Mouse (Mus musculus) hindbrain, embryonic 16.5 days (tissue): ENCODE results near the gene Pyroxd1. TPM values are rescaled to one million over a fixed set of nuclear protein-coding genes. Genes with fewer than 3 reads are reported as not detected.
A peak's percentile ranks its signal among the peaks of the same experiment; 100 is the strongest.
"Not testable (repeated sequence)": the region's sequence is repeated elsewhere in the genome, so short reads cannot be mapped to it uniquely, and the experiment has no call there.

Experiments
- ATAC-seq: fragments of 200-750 bp; cut with Nextera tagmentation; 2 replicates; pipeline ENCODE4 v1.8.0; 2017; ENCODE audit warnings: moderate TSS enrichment, moderate library complexity
- H3K27ac ChIP-seq: fragments of 300-500 bp; sonication (generic); 2 replicates; pipeline ENCODE4 v1.5.1; 2014; ENCODE audit warnings: low read depth, mild to moderate bottlenecking, control low read depth, low read length, moderate library complexity
- H3K27me3 ChIP-seq: fragments of 300-500 bp; sonication (generic); replicated peaks from 2 replicates; pipeline ENCODE4 v1.6.1; 2014; ENCODE audit warnings: low read length; ENCODE audit not compliant: control insufficient read depth, insufficient read depth
- H3K36me3 ChIP-seq: fragments of 300-500 bp; sonication (generic); 2 replicates; pipeline ENCODE4 v1.6.1; 2014; ENCODE audit warnings: mild to moderate bottlenecking, low read length, moderate library complexity, mixed read lengths; ENCODE audit not compliant: control insufficient read depth, insufficient read depth
- H3K4me1 ChIP-seq: fragments of 300-500 bp; sonication (generic); 2 replicates; pipeline ENCODE4 v1.6.1; 2014; ENCODE audit warnings: low read depth, low read length; ENCODE audit not compliant: control insufficient read depth, insufficient read depth
- H3K4me2 ChIP-seq: fragments of 300-500 bp; sonication (generic); 2 replicates; pipeline ENCODE4 v1.6.1; 2014; ENCODE audit warnings: mild to moderate bottlenecking, low read length, control low read depth, moderate library complexity
- H3K4me3 ChIP-seq: fragments of 300-500 bp; sonication (generic); 2 replicates; pipeline ENCODE4 v1.5.1; 2014; ENCODE audit warnings: mild to moderate bottlenecking, low read length, control low read depth, moderate library complexity
- H3K9ac ChIP-seq: fragments of 300-500 bp; sonication (generic); 2 replicates; pipeline ENCODE4 v1.6.1; 2014; ENCODE audit warnings: low read depth, mild to moderate bottlenecking, control low read depth, low read length, moderate library complexity
- H3K9me3 ChIP-seq: fragments of 300-500 bp; sonication (generic); 2 replicates; pipeline ENCODE4 v1.6.1; 2014; ENCODE audit warnings: mild to moderate bottlenecking, low read length, moderate library complexity; ENCODE audit not compliant: control insufficient read depth
- WGBS: fragments of 180-500 bp; shearing (Covaris S2); extraction: QIAGEN DNeasy Blood & Tissue Kit; methylation state at CpG from one replicate; pipeline ENCODE4 v1.1.7; 2014; 5-methylcytosine and 5-hydroxymethylcytosine counted together
- polyA plus RNA-seq: library from polyadenylated mRNA; unstranded; fragments of >200 nt; fragmentation: Nextera tagmentation; extraction: Ambion mirVana; gene quantifications from 2 replicates; pipeline ENCODE4 v1.2.1, GENCODE M21; 2015

The Pyroxd1 gene
- polyA plus RNA-seq, 1 experiment from 2014 or later, result 18.3 TPM

DNA sequence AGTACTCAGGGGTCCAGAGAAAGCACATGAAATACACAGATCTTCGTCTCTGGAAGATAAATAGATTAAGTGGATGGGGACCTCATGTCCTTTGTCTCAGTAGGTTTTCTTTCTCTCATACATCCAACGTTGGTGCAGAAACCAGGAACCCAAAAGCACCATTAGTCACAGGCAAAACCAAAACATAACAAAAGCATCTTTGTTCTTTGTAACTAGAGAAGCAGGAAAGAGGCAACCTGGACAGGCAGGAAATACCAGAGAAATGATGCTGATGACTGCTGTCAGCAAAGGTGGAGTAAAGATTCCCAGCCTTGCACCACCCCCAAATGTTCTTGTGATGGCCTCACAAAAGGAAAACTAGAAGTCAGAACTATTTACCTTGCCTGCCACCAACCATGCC, 5.9 kb upstream of the Pyroxd1 start:
- H3K4me1 ChIP-seq, result no peaks in the 10 kb centered on the region
- H3K9me3 ChIP-seq, result no peaks in the 10 kb centered on the region
- H3K27ac ChIP-seq, result no peak overlapping the region
- no peak overlapping the region for H3K4me2 ChIP-seq
- no peak overlapping the region for H3K9ac ChIP-seq
- WGBS, result 49% methylated on average over 2 of the region's 2 CpGs
- H3K4me3 ChIP-seq, result no peak overlapping the region
- no peaks in the 10 kb centered on the region for H3K36me3 ChIP-seq
- no peaks in the 10 kb centered on the region for H3K27me3 ChIP-seq
- ATAC-seq, result no peak

DNA sequence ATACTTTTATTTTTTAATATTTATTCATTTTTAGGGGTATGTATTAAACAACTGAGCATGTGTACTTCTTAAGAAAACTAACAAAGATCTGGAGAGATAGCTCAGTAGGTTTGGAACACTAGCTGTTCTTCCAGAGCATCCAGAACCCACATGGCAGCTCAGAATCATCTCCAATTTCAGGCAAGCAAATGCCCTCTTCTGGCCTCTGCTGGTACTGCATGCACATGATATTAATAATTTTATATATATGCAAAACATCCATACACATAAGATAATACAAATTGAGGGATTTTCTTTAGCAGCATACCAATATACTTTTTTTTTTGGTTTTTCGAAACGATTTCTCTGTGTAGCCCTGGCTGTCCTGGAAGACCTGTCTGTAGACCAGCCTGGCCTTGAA, 1.9 kb upstream of the Pyroxd1 start:
- Histone ChIP-seq H3K4me3 (no peak overlapping the region), H3K9ac (no peak overlapping the region), H3K4me1 (peaks cover 6% of the 10 kb centered on the region), H3K27ac (no peak overlapping the region), H3K4me2 (no peak overlapping the region), H3K36me3 (0 out of 2 replicates have a peak, but pooled peaks cover under 1% of the 10 kb centered on the region), H3K9me3 (no peaks in the 10 kb centered on the region), H3K27me3 (no peaks in the 10 kb centered on the region)
- no peak for ATAC-seq
- WGBS, result 75% methylated on average over 2 of the region's 2 CpGs

DNA sequence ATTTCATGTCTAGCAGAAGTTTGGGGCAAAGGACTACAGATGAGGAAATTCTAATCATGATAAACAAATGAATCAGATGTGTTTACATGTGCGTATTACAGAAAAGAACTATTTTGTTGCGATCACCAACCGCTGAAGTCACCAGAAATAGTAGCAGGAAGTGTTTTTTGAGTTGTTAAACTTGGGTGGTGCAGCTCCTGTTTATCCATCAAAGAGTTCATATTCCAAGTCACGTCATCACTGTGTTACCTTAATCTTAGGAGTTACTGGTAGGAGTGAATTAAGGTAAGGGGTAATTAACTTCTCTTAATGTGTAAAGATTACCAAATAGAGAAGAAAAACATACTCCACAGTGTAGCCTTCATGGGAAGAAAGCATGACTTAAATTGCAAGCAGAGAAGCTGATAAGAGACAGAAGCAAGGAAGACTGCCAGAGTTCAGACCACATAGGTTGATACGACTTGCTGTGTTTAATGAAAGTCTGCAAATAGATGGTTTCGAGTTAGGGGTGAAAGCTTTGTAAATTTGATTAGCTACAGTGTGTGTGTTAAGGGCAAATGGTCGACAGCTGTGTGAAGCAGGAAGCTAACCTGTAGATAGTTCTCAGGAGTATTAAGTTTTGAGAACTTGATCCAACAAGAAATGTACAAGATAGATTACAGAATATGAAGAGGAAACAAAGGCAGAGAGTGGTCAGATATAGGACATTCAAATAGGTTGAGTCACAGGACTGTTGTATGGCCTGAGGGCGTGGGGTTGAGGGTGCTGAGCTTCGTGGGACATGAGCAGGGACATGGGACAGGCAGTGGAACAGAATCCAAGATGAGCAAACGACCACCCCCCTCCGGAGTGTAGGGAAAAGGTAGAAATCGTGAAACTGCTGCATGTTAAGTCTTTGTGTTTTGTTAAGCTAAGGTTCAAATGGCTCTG, 992 bp downstream of the Pyroxd1 start:
- no peak overlapping the region; the same call in 1 of the 2 replicates for H3K27ac ChIP-seq
- H3K36me3 ChIP-seq, result peaks cover 15% of the 10 kb centered on the region; the same call in 1 of the 2 replicates
- WGBS, result 60% methylated on average over 12 of the region's 12 CpGs
- H3K9ac ChIP-seq, result peak overlapping the region; percentile 83; the same call in 1 of the 2 replicates
- no peaks in the 10 kb centered on the region for H3K9me3 ChIP-seq
- ATAC-seq, result no peak
- peak overlapping the region; percentile 59 for H3K4me2 ChIP-seq
- H3K4me1 ChIP-seq, result peaks cover 6% of the 10 kb centered on the region
- peak overlapping the region; percentile 84 for H3K4me3 ChIP-seq
- no peaks in the 10 kb centered on the region for H3K27me3 ChIP-seq

DNA sequence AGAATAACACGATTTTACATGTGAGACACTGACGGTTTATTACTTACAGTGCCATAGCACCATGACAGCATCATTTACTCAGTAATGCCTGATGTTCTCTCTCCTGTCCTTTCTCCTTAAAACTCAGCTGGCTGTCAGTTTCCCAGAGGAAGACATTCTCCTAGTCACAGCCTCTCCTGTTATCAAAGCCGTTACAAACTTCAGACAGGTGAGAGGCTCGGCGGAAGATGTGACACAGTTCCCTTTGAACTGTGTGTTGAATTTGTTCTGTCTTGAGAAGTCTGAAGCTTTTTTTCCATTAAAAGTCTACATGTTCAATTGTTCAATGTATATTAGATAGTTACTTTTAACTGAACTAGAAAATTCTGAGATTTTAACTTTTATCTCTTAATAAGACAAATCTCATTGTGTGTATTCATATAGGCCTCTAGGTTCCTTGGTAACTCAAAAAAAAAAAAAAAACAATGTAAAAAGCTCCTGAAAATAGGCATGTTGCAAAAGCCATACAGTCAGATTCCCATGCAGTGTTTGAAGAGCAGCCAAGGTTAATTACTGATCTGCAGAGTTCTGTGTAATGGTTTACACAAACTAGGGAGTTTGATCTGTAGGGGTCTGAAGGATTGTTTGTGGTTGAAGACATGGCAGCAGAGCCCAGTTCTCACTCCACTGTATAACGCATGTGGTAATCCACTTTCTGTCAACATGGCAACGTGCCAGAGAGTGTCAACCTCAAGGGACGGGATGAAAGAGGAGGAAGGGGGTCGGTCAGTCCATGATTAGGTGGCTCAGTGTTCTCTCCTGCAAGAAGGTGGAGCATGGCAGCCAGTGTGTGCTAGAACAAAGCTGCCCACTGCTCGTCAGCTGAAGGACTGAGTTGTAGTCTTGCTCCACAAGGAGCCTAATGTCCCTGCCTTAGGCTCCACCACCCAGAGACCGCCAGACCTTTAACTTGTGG, 2.3 kb downstream of the Pyroxd1 start:
- ATAC-seq, result no peak
- Histone ChIP-seq H3K4me1 (peaks cover 6% of the 10 kb centered on the region), H3K27ac (no peak overlapping the region), H3K4me2 (no peak overlapping the region), H3K36me3 (peaks cover 18% of the 10 kb centered on the region), H3K27me3 (no peaks in the 10 kb centered on the region), H3K9me3 (no peaks in the 10 kb centered on the region), H3K4me3 (no peak overlapping the region), H3K9ac (no peak overlapping the region)
- 80% methylated on average over 11 of the region's 11 CpGs for WGBS

DNA sequence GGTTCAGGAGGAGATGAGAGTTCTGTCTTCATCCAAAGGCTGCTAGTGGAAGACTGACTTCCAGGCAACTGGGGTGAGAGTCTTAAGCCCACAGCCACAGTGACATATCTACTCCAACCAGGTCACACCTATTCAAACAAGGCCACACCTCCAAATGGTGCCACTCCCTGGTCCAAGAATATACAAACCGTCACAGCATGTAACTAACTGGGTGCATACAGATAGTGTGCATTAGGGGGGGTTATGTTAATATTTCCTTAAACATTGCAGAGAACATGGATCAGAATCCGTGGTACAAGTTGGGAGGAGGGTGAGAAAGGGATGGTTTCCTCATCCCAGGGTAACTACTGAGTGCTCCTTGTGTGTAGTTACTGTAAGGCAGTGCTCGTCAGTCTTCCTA, 6.6 kb downstream of the Pyroxd1 start:
- H3K27me3 ChIP-seq, H3K27ac ChIP-seq, H3K9me3 ChIP-seq, H3K4me3 ChIP-seq, ATAC-seq, H3K9ac ChIP-seq, H3K4me2 ChIP-seq, H3K4me1 ChIP-seq: not testable (repeated sequence)
- 93% methylated on average over 3 of the region's 3 CpGs for WGBS
- H3K36me3 ChIP-seq, result peaks cover 36% of the 10 kb centered on the region

DNA sequence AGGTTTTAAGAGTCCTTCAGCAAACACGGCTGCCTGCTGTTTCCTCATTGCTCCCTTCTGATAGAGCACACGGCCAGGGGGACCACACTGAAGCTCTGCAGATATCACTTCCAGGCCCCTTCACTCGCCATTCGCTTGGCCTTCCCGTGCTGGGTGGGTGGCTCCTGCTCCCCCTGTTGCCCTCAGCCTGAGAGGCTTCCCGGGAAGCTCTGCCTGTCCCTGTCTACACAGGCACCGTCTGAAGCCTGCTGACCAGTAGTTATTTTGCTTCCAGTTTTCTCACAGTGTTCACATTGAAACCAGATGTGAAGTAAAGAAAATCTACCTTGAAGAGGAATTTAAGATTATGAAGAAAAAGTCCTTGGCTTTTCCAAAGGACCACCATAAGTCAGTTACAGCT, 11.7 kb downstream of the Pyroxd1 start:
- no peak overlapping the region for H3K9ac ChIP-seq
- no peak for ATAC-seq
- no peak overlapping the region for H3K27ac ChIP-seq
- no peaks in the 10 kb centered on the region for H3K4me1 ChIP-seq
- H3K9me3 ChIP-seq, result no peaks in the 10 kb centered on the region
- no peak overlapping the region for H3K4me3 ChIP-seq
- peaks cover 30% of the 10 kb centered on the region for H3K36me3 ChIP-seq
- H3K4me2 ChIP-seq, result no peak overlapping the region
- WGBS, result 85% methylated on average over 7 of the region's 7 CpGs
- no peaks in the 10 kb centered on the region for H3K27me3 ChIP-seq

DNA sequence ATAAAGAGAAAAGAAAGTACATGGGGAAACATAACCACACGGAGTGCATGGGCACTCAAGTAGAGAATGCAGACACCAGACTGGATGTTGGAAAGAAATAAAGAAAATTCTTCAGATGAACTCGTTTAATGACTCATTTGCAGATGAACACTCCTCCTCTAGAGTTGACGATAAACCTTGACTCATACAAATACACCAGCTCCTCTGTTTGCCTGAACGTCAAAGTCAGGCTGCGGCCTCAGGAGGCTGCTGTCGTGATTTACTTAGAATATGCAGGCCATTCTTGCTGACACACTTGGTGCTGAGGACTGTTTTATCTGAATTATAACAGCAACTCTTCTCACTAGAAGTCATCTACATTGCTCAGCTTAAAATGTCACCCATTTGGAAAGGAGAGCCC, 16.6 kb downstream of the Pyroxd1 start:
- ATAC-seq, result no peak

DNA sequence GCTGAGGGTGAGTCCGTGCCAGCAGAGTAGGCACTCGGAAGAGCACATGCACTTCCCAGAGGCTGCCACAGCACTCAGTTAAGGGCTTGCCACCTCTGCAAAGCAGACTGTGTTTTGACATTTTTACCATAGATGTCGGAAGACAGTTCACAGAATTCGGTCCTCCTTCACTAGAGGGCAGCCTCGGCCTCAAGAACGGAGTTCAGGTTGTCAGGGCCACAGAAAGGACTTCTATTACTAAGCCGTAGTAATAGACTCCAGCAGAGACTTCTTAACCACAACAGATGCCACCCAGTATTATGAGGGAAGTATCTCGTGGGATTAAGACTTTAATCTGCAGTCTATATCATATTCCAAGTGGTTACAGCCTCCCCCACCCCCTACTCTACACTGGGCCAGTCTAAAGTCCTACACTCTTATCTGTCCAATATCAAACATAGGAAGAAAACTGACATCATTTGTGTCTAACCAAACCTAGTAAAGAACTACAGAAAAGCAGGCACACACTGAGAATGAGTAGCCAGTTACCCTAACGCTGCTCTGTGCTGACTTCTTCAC, 17.6 kb downstream of the Pyroxd1 start:
- Histone ChIP-seq H3K27ac (no peak overlapping the region), H3K27me3 (no peaks in the 10 kb centered on the region), H3K4me1 (no peaks in the 10 kb centered on the region), H3K4me3 (no peak overlapping the region), H3K9ac (no peak overlapping the region), H3K36me3 (peaks cover 22% of the 10 kb centered on the region), H3K9me3 (no peaks in the 10 kb centered on the region), H3K4me2 (no peak overlapping the region)
- ATAC-seq, result peak; percentile 58
- 65% methylated on average over 9 of the region's 9 CpGs for WGBS

More for the DNA sequence above, 16.6 kb downstream of the Pyroxd1 start:
- Histone ChIP-seq H3K4me1 (no peaks in the 10 kb centered on the region), H3K4me3 (no peak overlapping the region), H3K9ac (no peak overlapping the region), H3K9me3 (no peaks in the 10 kb centered on the region), H3K27ac (no peak overlapping the region), H3K27me3 (no peaks in the 10 kb centered on the region), H3K4me2 (no peak overlapping the region), H3K36me3 (peaks cover 25% of the 10 kb centered on the region)
- 95% methylated on average over 6 of the region's 6 CpGs for WGBS
